Mouse (Mus musculus) cerebellum, postnatal 36 days (tissue): ENCODE data around the gene 4930433I11Rik.
"Not testable (repeated sequence)": the region's sequence is repeated elsewhere in the genome, so short reads cannot be mapped to it uniquely, and the experiment has no call there.

Source experiments
- DNase-seq, 2 experiments: peaks; one replicate each; pipeline ENCODE4 v3.0.0; 2021 to 2022; ENCODE audit warnings: mixed read lengths in 2 of 2

The 4930433I11Rik gene

GRCm38 (mm10) chr7:40987243-40987642 is at the start of gene 4930433I11Rik:
Gene 4930433I11Rik (plus strand): TSS chr7:40987543.
- no peak for DNase-seq

DNA sequence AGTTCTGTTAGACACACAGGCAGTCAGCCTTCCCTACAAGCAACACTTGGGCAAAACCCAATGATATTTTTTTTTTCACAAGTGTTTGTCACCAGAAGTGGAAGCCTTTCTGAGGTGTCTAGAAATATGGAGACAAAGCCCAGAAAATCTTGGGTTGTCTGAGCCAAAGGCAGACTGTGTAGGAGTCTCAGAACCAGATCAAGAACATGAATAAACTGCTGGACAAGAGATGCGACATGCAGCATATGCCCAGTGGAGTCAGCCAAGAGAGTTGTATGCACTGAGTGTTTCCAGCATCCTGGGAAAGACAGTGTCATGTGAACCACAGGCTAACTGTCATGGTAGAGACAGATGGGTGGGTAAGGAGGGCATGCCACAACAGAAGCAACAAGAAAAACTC is 48.0 kb upstream of the 4930433I11Rik start:
- DNase-seq = no peak

- DNase-seq = no peak
Observed at GRCm38 (mm10) chr7:40942233-40942935, 45.0 kb upstream of the 4930433I11Rik start.

DNA sequence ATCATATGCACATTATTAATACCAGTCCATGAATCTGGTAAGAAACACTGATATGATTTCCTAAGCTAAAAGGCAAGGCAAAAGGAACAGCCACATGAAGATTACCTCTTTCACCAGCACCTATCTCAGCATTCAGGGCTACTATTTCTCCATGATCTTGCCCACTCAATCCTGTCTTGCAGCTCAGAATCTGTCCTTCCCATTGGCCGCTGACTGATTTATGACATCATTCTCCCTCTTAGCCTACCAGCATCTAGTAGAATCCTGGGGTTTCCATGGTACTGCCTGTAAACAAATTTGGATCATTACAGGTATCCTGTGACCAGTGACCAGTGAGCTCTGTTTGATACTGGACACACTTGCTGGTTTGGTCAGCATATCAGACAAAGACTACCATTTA is 45.1 kb downstream of the 4930433I11Rik start, which contains the start of gene Gm4884:
Gm4884 (plus strand) TSS at position 301 of the 400 bp plus-strand sequence.
- DNase-seq = not testable (repeated sequence)

GRCm38 (mm10) chr7:41044058-41044457 is 56.7 kb downstream of the 4930433I11Rik start:
- DNase-seq = not testable (repeated sequence)
